Mouse (Mus musculus) hindbrain, embryonic 11.5 days (tissue): ENCODE measurements around the gene Zic4. TPM values are rescaled to one million over a fixed set of nuclear protein-coding genes. Genes with fewer than 3 reads are reported as not detected.
A peak's percentile ranks its signal among the peaks of the same experiment; 100 is the strongest.

Source experiments
- ATAC-seq: fragments of 200-750 bp; cut with Nextera tagmentation; 2 replicates; pipeline ENCODE4 v1.8.0; 2017; ENCODE audit warnings: mild to moderate bottlenecking, moderate TSS enrichment, moderate library complexity; ENCODE audit not compliant: low FRiP score
- DNase-seq: peaks from one replicate; pipeline ENCODE4 v3.0.0-alpha.2; 2015; ENCODE audit warnings: low spot score
- H3K27ac ChIP-seq: fragments of 300-500 bp; sonication (generic); 2 replicates; pipeline ENCODE4 v1.5.1; 2014; ENCODE audit warnings: mild to moderate bottlenecking, low read depth, low read length
- H3K27me3 ChIP-seq: fragments of 300-500 bp; sonication (generic); 2 replicates; pipeline ENCODE4 v1.6.1; 2014; ENCODE audit warnings: mild to moderate bottlenecking, low read length, moderate library complexity, mixed read lengths; ENCODE audit not compliant: control insufficient read depth, insufficient read depth
- H3K36me3 ChIP-seq: fragments of 300-500 bp; sonication (generic); 2 replicates; pipeline ENCODE4 v1.6.1; 2014; ENCODE audit warnings: mild to moderate bottlenecking, low read length, moderate library complexity, mixed read lengths; ENCODE audit not compliant: control insufficient read depth, insufficient read depth
- H3K4me1 ChIP-seq: fragments of 300-500 bp; sonication (generic); replicated peaks from 2 replicates; pipeline ENCODE4 v1.6.1; 2014; ENCODE audit warnings: low read length, mixed read lengths; ENCODE audit not compliant: control insufficient read depth, insufficient read depth
- H3K4me2 ChIP-seq: fragments of 300-500 bp; sonication (generic); replicated peaks from 2 replicates; pipeline ENCODE4 v1.6.1; 2014; ENCODE audit warnings: mild to moderate bottlenecking, low read depth, low read length
- H3K4me3 ChIP-seq: fragments of 300-500 bp; sonication (generic); 2 replicates; pipeline ENCODE4 v1.5.1; 2014; ENCODE audit warnings: low read depth, low read length
- H3K9ac ChIP-seq: fragments of 300-500 bp; sonication (generic); 2 replicates; pipeline ENCODE4 v1.6.1; 2014; ENCODE audit warnings: low read depth, low read length
- H3K9me3 ChIP-seq: fragments of 300-500 bp; sonication (generic); 2 replicates; pipeline ENCODE4 v1.6.1; 2016; ENCODE audit warnings: low read length; ENCODE audit not compliant: control insufficient read depth
- WGBS: fragments of 180-500 bp; shearing (Covaris S2); extraction: QIAGEN DNeasy Blood & Tissue Kit; methylation state at CpG from one replicate; pipeline ENCODE4 v1.1.7; 2014; 5-methylcytosine and 5-hydroxymethylcytosine counted together
- polyA plus RNA-seq: library from polyadenylated mRNA; unstranded; fragments of >200 nt; fragmentation: Nextera tagmentation; extraction: Ambion mirVana; gene quantifications from 2 replicates; pipeline ENCODE4 v1.2.1, GENCODE M21; 2014

Zic4 gene
- polyA plus RNA-seq, 1 experiment from 2014 or later: 36.5 TPM

DNA sequence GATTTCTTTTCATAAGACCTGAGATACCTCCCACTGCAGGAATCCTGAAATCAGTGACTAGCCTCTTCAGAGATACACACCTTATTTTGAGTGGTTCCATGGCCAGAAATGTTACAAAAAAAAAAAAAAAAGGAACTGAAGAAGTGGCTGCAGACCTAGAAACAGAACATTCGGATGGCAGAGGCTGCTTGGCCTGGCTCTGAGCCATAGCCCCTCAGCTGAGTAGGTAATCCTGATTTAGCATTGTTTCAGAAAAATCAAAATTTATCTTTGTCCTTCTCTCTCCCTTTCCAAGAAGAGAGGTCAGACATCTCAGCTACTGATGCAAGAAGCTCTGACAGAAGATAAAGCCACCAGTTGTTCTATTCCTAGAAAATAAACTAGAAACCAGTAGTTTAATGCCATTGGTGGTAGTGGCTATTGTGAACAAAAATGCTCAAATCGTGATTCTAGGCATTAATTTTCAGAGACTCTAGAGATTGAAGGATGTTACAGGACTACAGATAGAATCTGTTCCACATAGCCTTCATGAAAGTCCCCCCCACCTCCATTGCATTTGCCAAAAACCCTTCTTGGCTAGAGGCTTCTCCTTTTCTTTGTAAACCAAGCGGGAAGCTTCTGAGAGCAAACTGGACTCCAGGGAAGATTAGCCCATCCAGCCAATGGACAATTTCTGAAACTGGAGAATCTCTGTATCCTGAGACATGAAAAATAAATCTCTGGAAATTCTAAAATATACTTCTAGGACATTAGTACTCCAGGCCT, 11.8 kb downstream of the Zic4 start:
- Histone ChIP-seq H3K4me1 (peaks cover 3% of the 10 kb centered on the region; the same call in 1 of the 2 replicates), H3K4me3 (no peak overlapping the region), H3K27me3 (peaks cover 81% of the 10 kb centered on the region), H3K9me3 (no peaks in the 10 kb centered on the region), H3K9ac (no peak overlapping the region), H3K4me2 (no peak overlapping the region), H3K27ac (no peak overlapping the region), H3K36me3 (no peaks in the 10 kb centered on the region)
- 22% methylated on average over 3 of the region's 3 CpGs for WGBS
- ATAC-seq (no peak), DNase-seq (no peak)

DNA sequence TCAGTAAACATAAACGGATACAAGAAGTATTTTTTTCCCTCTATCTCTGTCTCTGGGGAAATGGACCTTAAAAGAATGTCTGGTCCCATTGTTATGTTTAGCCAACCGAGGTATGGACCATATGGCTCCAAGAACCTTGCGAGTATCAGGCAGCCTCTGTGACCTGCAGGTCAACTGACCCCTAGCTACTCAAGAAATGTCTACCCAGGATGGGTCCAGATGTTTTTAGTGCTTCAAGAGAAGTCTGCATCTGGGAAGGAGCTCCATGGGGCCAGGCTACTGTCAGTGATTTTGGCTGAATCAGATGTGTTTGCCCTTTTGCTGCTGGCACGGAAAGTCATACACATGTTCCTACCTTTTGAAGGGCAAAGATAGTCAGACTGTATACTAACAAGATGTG, 12.5 kb downstream of the Zic4 start:
- Histone ChIP-seq H3K36me3 (no peaks in the 10 kb centered on the region), H3K9me3 (no peaks in the 10 kb centered on the region), H3K4me2 (no peak overlapping the region), H3K4me3 (no peak overlapping the region), H3K9ac (no peak overlapping the region), H3K4me1 (peaks cover under 1% of the 10 kb centered on the region; the same call in 1 of the 2 replicates), H3K27ac (no peak overlapping the region), H3K27me3 (peaks cover 81% of the 10 kb centered on the region)
- no peak for DNase-seq
- no peak for ATAC-seq
- WGBS: 6% methylated on average over 4 of the region's 4 CpGs

DNA sequence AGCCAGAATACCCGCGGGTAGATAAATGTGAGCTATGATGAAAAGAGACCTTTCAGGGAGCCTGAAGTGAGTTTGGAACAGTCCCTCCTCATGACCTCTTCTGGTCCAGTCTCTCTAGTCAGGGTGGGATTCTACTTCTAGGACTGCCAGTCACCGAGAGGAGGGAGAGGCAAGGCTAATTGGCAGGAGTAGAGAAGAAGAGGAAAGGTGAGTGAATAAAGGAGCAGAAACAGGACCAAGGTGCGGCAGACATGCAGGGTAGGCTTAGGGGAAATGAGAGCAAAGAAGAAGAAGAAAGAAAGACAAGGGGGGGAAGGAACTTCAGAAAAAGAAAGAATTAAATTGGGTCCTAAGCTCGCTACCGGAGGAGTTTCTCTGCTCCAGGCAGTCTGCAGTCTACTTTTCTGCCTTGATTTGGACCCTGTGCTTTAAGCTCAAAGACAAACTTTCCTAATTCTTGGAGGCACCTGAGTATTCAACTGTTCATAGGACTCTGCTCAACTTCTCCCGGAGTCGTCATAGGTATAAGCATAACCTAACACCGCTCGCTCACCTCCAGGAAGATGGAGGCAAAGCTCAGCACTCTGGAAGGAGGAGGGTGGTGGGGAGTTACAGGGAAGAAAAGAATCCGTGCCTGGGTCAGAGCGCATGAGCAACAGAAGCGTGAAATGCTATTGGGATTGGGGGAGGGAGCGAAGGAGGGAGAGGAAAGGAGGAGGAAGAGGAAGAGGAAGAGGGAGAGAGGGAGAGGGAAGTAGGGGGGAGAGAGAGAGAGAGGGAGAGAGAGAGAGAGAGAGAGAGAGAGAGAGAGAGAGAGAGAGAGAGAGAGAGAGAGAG, 15.0 kb downstream of the Zic4 start:
- H3K9ac ChIP-seq: peak overlapping the region; percentile 17; the same call in 1 of the 2 replicates
- peak overlapping the region; percentile 57 for H3K4me3 ChIP-seq
- peak overlapping the region; percentile 79 for H3K27ac ChIP-seq
- peaks cover 73% of the 10 kb centered on the region for H3K27me3 ChIP-seq
- no peaks in the 10 kb centered on the region for H3K4me1 ChIP-seq
- H3K4me2 ChIP-seq: peak overlapping the region; percentile 87
- peak; percentile 67 for DNase-seq
- peak; percentile 23; the same call in 1 of the 2 replicates for ATAC-seq
- H3K9me3 ChIP-seq: no peaks in the 10 kb centered on the region
- WGBS: 3% methylated on average over 14 of the region's 14 CpGs
- no peaks in the 10 kb centered on the region for H3K36me3 ChIP-seq

DNA sequence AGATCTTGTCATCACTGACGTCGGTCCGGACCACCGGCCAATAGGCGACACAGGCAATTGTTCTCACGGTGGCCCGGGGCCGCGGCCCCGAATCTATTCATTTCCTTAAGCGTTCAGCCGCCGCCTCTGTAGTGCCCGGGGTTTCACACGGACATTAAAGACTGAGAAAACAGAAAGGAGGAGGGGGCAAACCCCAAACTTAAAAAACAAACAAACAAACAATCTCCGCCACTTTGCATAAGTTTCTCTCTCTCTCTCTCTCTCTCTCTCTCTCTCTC, 15.6 kb downstream of the Zic4 start:
- H3K36me3 ChIP-seq: no peaks in the 10 kb centered on the region
- H3K9me3 ChIP-seq: no peaks in the 10 kb centered on the region
- peak; percentile 63 for ATAC-seq
- 0% methylated on average over 16 of the region's 16 CpGs for WGBS
- H3K4me1 ChIP-seq: no peaks in the 10 kb centered on the region; the same call in 1 of the 2 replicates
- H3K4me2 ChIP-seq: peak overlapping the region; percentile 87
- peak; percentile 77 for DNase-seq
- H3K9ac ChIP-seq: peak overlapping the region; percentile 89
- peak overlapping the region; percentile 79 for H3K27ac ChIP-seq
- H3K27me3 ChIP-seq: peaks cover 73% of the 10 kb centered on the region
- peak overlapping the region; percentile 57 for H3K4me3 ChIP-seq

DNA sequence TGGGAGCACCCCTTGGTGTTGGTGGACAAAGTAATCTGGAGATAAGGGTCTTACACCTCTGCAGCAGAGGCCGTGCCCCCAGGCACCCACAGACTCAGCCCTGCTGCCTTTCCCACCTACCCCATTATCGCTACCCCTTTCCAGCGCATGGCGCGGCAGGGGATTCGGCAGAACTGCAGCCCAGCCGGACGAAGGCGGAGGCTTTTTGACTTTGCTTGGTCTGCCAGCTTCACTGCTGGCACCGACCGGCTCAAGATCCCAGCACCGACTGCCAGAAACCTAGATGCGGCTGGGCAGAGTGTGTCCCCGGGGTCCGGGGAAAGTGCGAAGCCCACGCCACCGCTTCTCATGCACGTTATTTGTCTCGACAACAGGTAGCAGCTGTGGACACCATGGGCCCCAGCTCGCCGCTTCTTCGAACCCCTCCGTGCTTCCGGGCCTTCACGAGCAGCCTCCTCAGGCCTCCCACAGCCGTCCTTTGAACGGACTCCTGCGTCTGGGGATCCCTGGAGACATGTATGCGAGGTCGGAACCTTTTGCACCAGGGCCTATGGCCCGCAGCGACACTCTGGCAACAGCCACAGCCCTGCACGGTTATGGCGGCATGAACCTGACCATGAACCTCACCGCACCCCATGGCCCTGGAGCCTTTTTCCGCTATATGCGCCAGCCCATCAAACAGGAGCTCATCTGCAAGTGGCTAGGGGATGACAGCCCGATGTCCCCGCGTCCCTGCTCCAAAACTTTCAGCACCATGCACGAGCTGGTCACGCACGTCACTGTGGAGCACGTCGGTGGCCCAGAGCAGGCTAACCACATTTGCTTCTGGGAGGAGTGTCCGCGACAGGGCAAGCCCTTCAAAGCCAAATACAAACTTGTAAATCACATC, 16.4 kb downstream of the Zic4 start:
- DNase-seq (peak; percentile 66), ATAC-seq (peak; percentile 25)
- WGBS: under 1% methylated on average over 48 of the region's 48 CpGs

DNA sequence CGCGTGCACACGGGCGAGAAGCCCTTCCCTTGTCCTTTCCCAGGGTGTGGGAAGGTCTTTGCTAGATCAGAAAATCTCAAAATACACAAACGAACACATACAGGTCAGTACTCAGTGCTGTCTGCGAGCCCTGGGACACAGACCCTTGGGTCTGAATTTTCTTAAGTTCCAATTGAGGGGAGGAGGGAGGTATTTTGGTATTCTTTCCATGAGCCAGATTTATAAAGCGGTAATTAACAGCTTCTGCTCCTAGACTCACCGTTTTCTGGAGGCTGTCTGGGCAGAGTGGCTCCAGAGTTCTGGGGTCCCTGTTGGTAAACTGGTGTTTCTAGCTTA, 17.1 kb downstream of the Zic4 start:
- Histone ChIP-seq H3K9me3 (no peaks in the 10 kb centered on the region), H3K36me3 (no peaks in the 10 kb centered on the region), H3K4me2 (peak overlapping the region; percentile 87), H3K27me3 (peaks cover 74% of the 10 kb centered on the region), H3K4me3 (peak overlapping the region; percentile 57), H3K4me1 (no peaks in the 10 kb centered on the region; the same call in 1 of the 2 replicates), H3K9ac (peak overlapping the region; percentile 89), H3K27ac (peak overlapping the region; percentile 79)
- whole genome bisulfite sequencing: 3% methylated on average over 8 of the region's 8 CpGs
- no peak for ATAC-seq
- peak; percentile 62 for DNase-seq

More for the DNA sequence above, 16.4 kb downstream of the Zic4 start:
- peak overlapping the region; percentile 79 for H3K27ac ChIP-seq
- no peaks in the 10 kb centered on the region for H3K36me3 ChIP-seq
- no peaks in the 10 kb centered on the region for H3K9me3 ChIP-seq
- H3K9ac ChIP-seq: peak overlapping the region; percentile 89
- H3K4me3 ChIP-seq: peak overlapping the region; percentile 57
- peaks cover 78% of the 10 kb centered on the region for H3K27me3 ChIP-seq
- no peaks in the 10 kb centered on the region; the same call in 1 of the 2 replicates for H3K4me1 ChIP-seq
- peak overlapping the region; percentile 87 for H3K4me2 ChIP-seq

DNA sequence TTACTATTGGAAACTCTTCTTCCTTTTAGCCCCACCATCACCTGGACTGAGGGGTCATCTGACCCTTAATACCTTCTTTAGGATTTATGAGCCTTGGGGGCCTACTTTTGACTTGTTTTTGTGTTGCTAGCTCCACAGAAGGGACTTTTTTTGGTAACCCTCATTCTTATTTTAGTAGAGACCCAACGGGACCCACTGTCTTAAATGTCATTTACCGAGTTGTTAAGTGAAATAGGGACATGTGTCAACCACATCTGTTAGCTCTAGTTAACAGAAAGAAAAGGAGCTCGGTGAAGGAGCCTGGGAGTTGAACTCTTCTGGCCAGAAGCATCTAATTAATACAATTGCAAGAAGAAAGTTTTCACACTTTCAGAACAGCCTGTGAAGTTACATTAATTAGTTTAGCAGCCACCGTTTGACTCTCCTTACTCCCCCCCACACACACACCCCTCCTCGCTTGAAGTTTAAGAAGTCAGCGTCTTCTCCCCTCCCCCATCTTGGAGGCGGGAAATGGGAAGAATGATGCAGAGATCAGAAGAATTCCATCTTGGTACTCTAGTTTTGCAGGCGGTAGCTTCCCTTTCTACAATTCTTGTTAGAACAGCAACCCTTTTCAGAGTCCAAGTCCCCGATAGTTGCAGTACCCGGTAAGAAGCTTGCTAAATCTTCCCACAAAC, 17.7 kb downstream of the Zic4 start:
- peak overlapping the region; percentile 89 for H3K9ac ChIP-seq
- no peaks in the 10 kb centered on the region for H3K9me3 ChIP-seq
- peak overlapping the region; percentile 57 for H3K4me3 ChIP-seq
- H3K27ac ChIP-seq: peak overlapping the region; percentile 79
- WGBS: under 1% methylated on average over 10 of the region's 10 CpGs
- H3K4me2 ChIP-seq: peak overlapping the region; percentile 87
- no peaks in the 10 kb centered on the region for H3K36me3 ChIP-seq
- ATAC-seq: no peak
- no peaks in the 10 kb centered on the region; the same call in none of the 2 replicates for H3K4me1 ChIP-seq
- H3K27me3 ChIP-seq: peaks cover 74% of the 10 kb centered on the region
- peak; percentile 72 for DNase-seq

DNA sequence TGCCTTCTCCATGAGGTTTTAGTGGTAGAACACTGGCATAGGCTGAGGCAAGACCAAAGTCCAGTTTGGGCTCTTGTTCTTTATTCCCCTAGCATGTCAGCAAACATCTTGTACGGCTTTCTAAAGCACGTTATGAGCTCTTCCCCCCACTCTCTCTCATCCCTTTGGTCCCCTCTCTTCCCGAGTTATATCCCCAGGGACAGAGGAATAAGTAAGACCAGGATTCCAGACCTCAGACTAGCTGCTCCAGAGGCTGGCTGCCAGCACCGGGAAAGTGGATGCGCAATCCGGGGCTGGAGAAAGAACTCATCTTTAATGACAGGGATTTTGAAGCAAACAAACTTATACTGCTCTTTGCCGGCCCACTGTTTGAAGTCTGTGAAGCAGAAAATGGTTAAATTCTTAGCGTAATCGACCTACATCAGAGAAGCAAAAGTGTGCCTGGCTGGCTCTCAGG, 18.3 kb downstream of the Zic4 start:
- DNase-seq: peak; percentile 63

More for the DNA sequence above, 18.3 kb downstream of the Zic4 start:
- 2% methylated on average over 9 of the region's 9 CpGs for WGBS
- peak overlapping the region; percentile 87 for H3K4me2 ChIP-seq
- peak overlapping the region; percentile 57 for H3K4me3 ChIP-seq
- ATAC-seq: no peak
- H3K27me3 ChIP-seq: peaks cover 74% of the 10 kb centered on the region
- no peaks in the 10 kb centered on the region; the same call in none of the 2 replicates for H3K4me1 ChIP-seq
- H3K9me3 ChIP-seq: no peaks in the 10 kb centered on the region
- peak overlapping the region; percentile 89 for H3K9ac ChIP-seq
- no peaks in the 10 kb centered on the region for H3K36me3 ChIP-seq
- peak overlapping the region; percentile 79 for H3K27ac ChIP-seq
